ENCODE assay signal across 9 mouse cellular contexts in genomic region chr19:53925338-53925751, GRCm38 (mm10). TPM values are rescaled to one million over a fixed set of nuclear protein-coding genes. Genes with fewer than 3 reads are reported as not detected.
DNase-seq lines count a peak whose midpoint lies in the region; TF ChIP-seq lines count a peak whose summit lies in the region.
"Had no signal": no experiment of that assay in that cellular context is flagged by ENCODE, and none has a peak within 500 bp of the region (broad histone marks: within the 10 kb centered on the region; RNA-seq: fewer than 3 reads in every experiment).

No protein-coding gene starts in this region.

- H3K4me3 ChIP-seq in left cerebral cortex, adult 2 months: no peak overlapping the region
- H3K4me3 ChIP-seq: lung, embryonic 15.5 days had no signal

- DNase-seq in adrenal gland, postnatal 14 days: peak; percentile 26
- DNase-seq in adrenal gland, adult 18-20 months (ENCODE audit: low spot score in 2 of 2): no peak
- no peak for DNase-seq in left cerebral cortex, adult 2 months (ENCODE audit: extremely low spot score in 1 of 2, low spot score in 2 of 2)
- DNase-seq in left cerebral cortex, adult 8-10 months (ENCODE audit: low spot score in 2 of 2): no peak
- DNase-seq in T-cell, adult 2 months (ENCODE audit: low spot score): peak; percentile 61
- peak; percentile 45 for DNase-seq in lung, postnatal 10 days
- no peak for DNase-seq in ovary, postnatal 36 days (ENCODE audit: low spot score)
- DNase-seq in heart, postnatal 36 days: no peak

- intact Hi-C loops in left cerebral cortex, adult 2 months (cut with DNase I): loop anchor here (1.0 to 5.0 kb wide), 3 partner anchors 88 to 278 kb away; no protein-coding TSS in a partner anchor
- intact Hi-C loops in heart, postnatal 36 days (cut with DNase I): loop anchor here (1.0 to 5.0 kb wide), 3 partner anchors 83 to 278 kb away; no protein-coding TSS in a partner anchor

- TF ChIP-seq CTCF in left cerebral cortex, adult 2 months (IDR thresholded peaks at IDR 0.05): peak; percentile 40

- H3K27ac ChIP-seq in left cerebral cortex, adult 2 months: no peak overlapping the region
- H3K27ac ChIP-seq: lung, embryonic 15.5 days had no signal

RNA-seq across cellular contexts. Expression of gene Shoc2, which starts 18.8 kb away (rescaled TPM):
- 42.0 and 44.8 TPM in 2 replicates for total RNA-seq in adrenal gland, postnatal 14 days (2021)
- total RNA-seq in adrenal gland, adult 18-20 months (2021): 10 to 100 TPM; 40.3 to 48.7 TPM
- total RNA-seq in left cerebral cortex, adult 2 months (2021): 10 to 100 TPM; 54.5 to 55.6 TPM
- total RNA-seq in left cerebral cortex, adult 8-10 months (2022): 10 to 100 TPM; 54.0 to 59.6 (median 58.1) TPM
- total RNA-seq in heart, postnatal 36 days (2021): 10 to 100 TPM; 28.6 to 29.1 TPM

RNA-seq across cellular contexts. Expression of gene Bbip1, which starts 19.1 kb away (rescaled TPM):
- 23.2 and 26.1 TPM in 2 replicates for total RNA-seq in adrenal gland, postnatal 14 days (2021)
- total RNA-seq in adrenal gland, adult 18-20 months (2021): 10 to 100 TPM; 21.0 to 27.3 TPM
- 10 to 100 TPM; 55.1 to 57.7 TPM for total RNA-seq in left cerebral cortex, adult 2 months (2021)
- 10 to 100 TPM; 39.9 to 52.1 (median 45.4) TPM for total RNA-seq in left cerebral cortex, adult 8-10 months (2022)
- total RNA-seq in heart, postnatal 36 days (2021): 10 to 100 TPM; 34.9 to 36.2 TPM

RNA-seq across cellular contexts. Expression of gene Pdcd4, which starts 33.3 kb away (rescaled TPM):
- 109 and 110 TPM in 2 replicates for total RNA-seq in adrenal gland, postnatal 14 days (2021)
- 10 to 100 TPM; 69.6 to 91.1 TPM for total RNA-seq in adrenal gland, adult 18-20 months (2021)
- total RNA-seq in left cerebral cortex, adult 2 months (2021): 100 to 1,000 TPM; 102 to 114 TPM
- total RNA-seq in left cerebral cortex, adult 8-10 months (2022): 100 to 1,000 TPM in 2 of 4 experiments, 10 to 100 TPM in 2; 95.8 to 102 (median 98.8) TPM
- 10 to 100 TPM; 23.1 to 27.5 TPM for total RNA-seq in heart, postnatal 36 days (2021)

Comparison
In these comparisons a context has a peak if more than half of its experiments do, and no peak if none do; other contexts are left out.
1. DNase-seq: peak in adrenal gland, postnatal 14 days (single experiment), T-cell, adult 2 months (single experiment) and lung, postnatal 10 days (single experiment); none in adrenal gland, adult 18-20 months (0 of 2), left cerebral cortex, adult 2 months (0 of 2), left cerebral cortex, adult 8-10 months (0 of 2), ovary, postnatal 36 days (single experiment) and heart, postnatal 36 days (0 of 2).